Mouse (Mus musculus) liver, embryonic 15.5 days (tissue): ENCODE measurements at regions not wholly inside any gene's neighbourhood (a gene's known extent, or its start where the extent isn't known, plus 50 kb on each side); places are given as distances from the start of the nearest gene placed in this dataset.

Experiments used
- ATAC-seq: fragments of 200-750 bp; cut with Nextera tagmentation; 2 replicates; pipeline ENCODE4 v1.8.0; 2017; ENCODE audit warnings: moderate number of reproducible peaks, mild to moderate bottlenecking, moderate library complexity; ENCODE audit not compliant: insufficient read depth
- H3K27ac ChIP-seq: fragments of 300-500 bp; sonication (generic); replicated peaks from 2 replicates; pipeline ENCODE4 v1.5.1; 2015; ENCODE audit warnings: mild to moderate bottlenecking, inconsistent platforms
- H3K27me3 ChIP-seq: fragments of 300-500 bp; sonication (generic); 2 replicates; pipeline ENCODE4 v1.6.1; 2015; ENCODE audit warnings: mild to moderate bottlenecking, inconsistent platforms
- H3K36me3 ChIP-seq: fragments of 300-500 bp; sonication (generic); replicated peaks from 2 replicates; pipeline ENCODE4 v1.6.1; 2015; ENCODE audit warnings: moderate library complexity, mild to moderate bottlenecking, inconsistent platforms
- H3K4me1 ChIP-seq: fragments of 300-500 bp; sonication (generic); replicated peaks from 2 replicates; pipeline ENCODE4 v1.6.1; 2015; ENCODE audit warnings: inconsistent platforms
- H3K4me2 ChIP-seq: fragments of 300-500 bp; sonication (generic); 2 replicates; pipeline ENCODE4 v1.6.1; 2015; ENCODE audit warnings: moderate library complexity, mild to moderate bottlenecking, inconsistent platforms
- H3K4me3 ChIP-seq: fragments of 300-500 bp; sonication (generic); replicated peaks from 2 replicates; pipeline ENCODE4 v1.5.1; 2015; ENCODE audit warnings: mild to moderate bottlenecking, inconsistent platforms
- H3K9ac ChIP-seq: fragments of 300-500 bp; sonication (generic); 2 replicates; pipeline ENCODE4 v1.6.1; 2015; ENCODE audit warnings: moderate library complexity, mild to moderate bottlenecking, inconsistent platforms
- H3K9me3 ChIP-seq: fragments of 300-500 bp; sonication (generic); replicated peaks from 2 replicates; pipeline ENCODE4 v1.6.1; 2016; ENCODE audit warnings: inconsistent platforms
- WGBS: fragments of 180-500 bp; shearing (Covaris S2); methylation state at CpG from one replicate; pipeline ENCODE4 v1.1.7; 2015; ENCODE audit warnings: mixed read lengths; ENCODE audit not compliant: insufficient replicate concordance; 5-methylcytosine and 5-hydroxymethylcytosine counted together

- Histone ChIP-seq H3K27ac (no peak overlapping the region), H3K9ac (no peak overlapping the region), H3K36me3 (no peaks in the 10 kb centered on the region), H3K4me1 (peaks cover 32% of the 10 kb centered on the region), H3K9me3 (no peaks in the 10 kb centered on the region), H3K4me3 (no peak overlapping the region), H3K4me2 (no peak overlapping the region), H3K27me3 (peaks cover 14% of the 10 kb centered on the region; the same call in 1 of the 2 replicates)
- no peak for ATAC-seq
- WGBS = 77% methylated on average over 6 of the region's 6 CpGs
Measured at GRCm38 (mm10) chr11:31784332-31784901, 87.6 kb upstream of the Cpeb4 start.

- Histone ChIP-seq H3K4me3 (no peak overlapping the region), H3K27ac (no peak overlapping the region), H3K27me3 (peaks cover 21% of the 10 kb centered on the region; the same call in 1 of the 2 replicates), H3K4me1 (peaks cover 28% of the 10 kb centered on the region), H3K36me3 (no peaks in the 10 kb centered on the region), H3K9me3 (no peaks in the 10 kb centered on the region), H3K4me2 (no peak overlapping the region), H3K9ac (no peak overlapping the region)
- 76% methylated on average over 7 of the region's 7 CpGs for WGBS
- ATAC-seq = no peak
Measured at GRCm38 (mm10) chr11:31785160-31785559, 86.9 kb upstream of the Cpeb4 start.

GRCm38 (mm10) chr11:31787376-31787775 lies 84.6 kb upstream of the Cpeb4 start:
- peaks cover 23% of the 10 kb centered on the region; the same call in 1 of the 2 replicates for H3K27me3 ChIP-seq
- H3K4me3 ChIP-seq = no peak overlapping the region
- 48% methylated on average over 2 of the region's 2 CpGs for WGBS
- H3K9ac ChIP-seq = no peak overlapping the region
- no peaks in the 10 kb centered on the region for H3K36me3 ChIP-seq
- H3K4me2 ChIP-seq = no peak overlapping the region
- H3K27ac ChIP-seq = no peak overlapping the region
- H3K9me3 ChIP-seq = no peaks in the 10 kb centered on the region
- peaks cover 9% of the 10 kb centered on the region for H3K4me1 ChIP-seq
- ATAC-seq = no peak

GRCm38 (mm10) chr11:31787917-31788703 lies 83.9 kb upstream of the Cpeb4 start:
- H3K9me3 ChIP-seq = no peaks in the 10 kb centered on the region
- peaks cover 7% of the 10 kb centered on the region for H3K4me1 ChIP-seq
- no peak overlapping the region for H3K27ac ChIP-seq
- no peak for ATAC-seq
- no peak overlapping the region for H3K4me2 ChIP-seq
- peak overlapping the region; percentile 19; the same call in 1 of the 2 replicates for H3K9ac ChIP-seq
- no peaks in the 10 kb centered on the region for H3K36me3 ChIP-seq
- 43% methylated on average over 2 of the region's 2 CpGs for WGBS
- no peak overlapping the region for H3K4me3 ChIP-seq
- H3K27me3 ChIP-seq = peaks cover 23% of the 10 kb centered on the region; the same call in 1 of the 2 replicates

GRCm38 (mm10) chr11:31789967-31790366 lies 82.0 kb upstream of the Cpeb4 start:
- Histone ChIP-seq H3K27ac (no peak overlapping the region), H3K9ac (no peak overlapping the region), H3K4me2 (no peak overlapping the region), H3K27me3 (peaks cover 23% of the 10 kb centered on the region; the same call in 1 of the 2 replicates), H3K36me3 (no peaks in the 10 kb centered on the region), H3K4me1 (peaks cover 19% of the 10 kb centered on the region), H3K4me3 (no peak overlapping the region), H3K9me3 (no peaks in the 10 kb centered on the region)
- no peak for ATAC-seq
- 77% methylated on average over 3 of the region's 3 CpGs for WGBS

GRCm38 (mm10) chr11:31791264-31791663 lies 80.7 kb upstream of the Cpeb4 start:
- no peak for ATAC-seq
- Histone ChIP-seq H3K4me2 (no peak overlapping the region), H3K27ac (no peak overlapping the region), H3K4me3 (no peak overlapping the region), H3K36me3 (no peaks in the 10 kb centered on the region), H3K27me3 (peaks cover 23% of the 10 kb centered on the region; the same call in 1 of the 2 replicates), H3K9me3 (no peaks in the 10 kb centered on the region), H3K9ac (no peak overlapping the region), H3K4me1 (peaks cover 28% of the 10 kb centered on the region)
- 60% methylated on average over 2 of the region's 2 CpGs for WGBS

GRCm38 (mm10) chr11:31795084-31795483 lies 76.9 kb upstream of the Cpeb4 start:
- no peak for ATAC-seq
- no peak overlapping the region for H3K4me3 ChIP-seq
- H3K4me2 ChIP-seq = no peak overlapping the region
- H3K9ac ChIP-seq = no peak overlapping the region
- no peak overlapping the region for H3K27ac ChIP-seq
- WGBS = 45% methylated on average over 8 of the region's 8 CpGs
- no peaks in the 10 kb centered on the region for H3K9me3 ChIP-seq
- peaks cover 40% of the 10 kb centered on the region for H3K4me1 ChIP-seq
- H3K36me3 ChIP-seq = no peaks in the 10 kb centered on the region
- 0 out of 2 replicates have a peak, but pooled peaks cover 2% of the 10 kb centered on the region for H3K27me3 ChIP-seq

- Histone ChIP-seq H3K27ac (peak overlapping the region; percentile 67), H3K9ac (peak overlapping the region; percentile 19; the same call in 1 of the 2 replicates), H3K36me3 (no peaks in the 10 kb centered on the region), H3K4me1 (peaks cover 48% of the 10 kb centered on the region), H3K27me3 (no peaks in the 10 kb centered on the region), H3K4me2 (peak overlapping the region; percentile 33), H3K9me3 (no peaks in the 10 kb centered on the region), H3K4me3 (no peak overlapping the region)
- peak; percentile 63 for ATAC-seq
- 31% methylated on average over 6 of the region's 6 CpGs for WGBS
Measured at GRCm38 (mm10) chr11:31796245-31796644, 75.8 kb upstream of the Cpeb4 start.

- Histone ChIP-seq H3K36me3 (no peaks in the 10 kb centered on the region), H3K4me3 (no peak overlapping the region), H3K4me1 (peaks cover 62% of the 10 kb centered on the region), H3K4me2 (no peak overlapping the region), H3K9me3 (no peaks in the 10 kb centered on the region), H3K9ac (no peak overlapping the region), H3K27me3 (no peaks in the 10 kb centered on the region), H3K27ac (peak overlapping the region; percentile 29; the same call in 1 of the 2 replicates)
- ATAC-seq = no peak
- WGBS = 82% methylated on average over 4 of the region's 4 CpGs
Measured at GRCm38 (mm10) chr11:31801575-31801974, 70.4 kb upstream of the Cpeb4 start.

GRCm38 (mm10) chr11:31803319-31803891 lies 68.6 kb upstream of the Cpeb4 start:
- WGBS = 20% methylated on average over 3 of the region's 3 CpGs
- H3K9me3 ChIP-seq = no peaks in the 10 kb centered on the region
- H3K27me3 ChIP-seq = no peaks in the 10 kb centered on the region
- H3K27ac ChIP-seq = peak overlapping the region; percentile 86
- H3K9ac ChIP-seq = peak overlapping the region; percentile 39
- peaks cover 71% of the 10 kb centered on the region for H3K4me1 ChIP-seq
- H3K36me3 ChIP-seq = no peaks in the 10 kb centered on the region
- no peak overlapping the region; the same call in 1 of the 2 replicates for H3K4me3 ChIP-seq
- ATAC-seq = peak; percentile 87
- H3K4me2 ChIP-seq = peak overlapping the region; percentile 48

GRCm38 (mm10) chr11:31804518-31804917 lies 67.5 kb upstream of the Cpeb4 start:
- peak overlapping the region; percentile 39; the same call in 1 of the 2 replicates for H3K9ac ChIP-seq

More at GRCm38 (mm10) chr11:31804518-31804917, 67.5 kb upstream of the Cpeb4 start:
- Histone ChIP-seq H3K27ac (peak overlapping the region; percentile 86), H3K4me3 (no peak overlapping the region), H3K4me1 (peaks cover 82% of the 10 kb centered on the region), H3K4me2 (0 out of 2 replicates have a peak overlapping the region, but pooled peaks have one; percentile 48), H3K9me3 (no peaks in the 10 kb centered on the region), H3K36me3 (no peaks in the 10 kb centered on the region), H3K27me3 (no peaks in the 10 kb centered on the region)
- no peak for ATAC-seq
- WGBS = 91% methylated on average over 6 of the region's 6 CpGs
